Mouse (Mus musculus) MEL (cell line): ENCODE data around the gene Fam196b. TPM values are rescaled to one million over a fixed set of nuclear protein-coding genes. Genes with fewer than 3 reads are reported as not detected.

ENCODE experiments used
- DNase-seq: peaks from one replicate; pipeline ENCODE4 v3.0.0; 2011; ENCODE audit warnings: low read depth, low spot score
- H3K27ac ChIP-seq: 2 replicates; pipeline ENCODE4 v1.5.1; 2012; ENCODE audit warnings: low read depth, mild to moderate bottlenecking, control low read depth, low read length, moderate library complexity; ENCODE audit not compliant: control insufficient read depth
- H3K27me3 ChIP-seq, 2 experiments: fragments of 150-350 bp in 1 of 2; sonication (generic) in 1 of 2; 2 replicates each; pipeline ENCODE4 v1.6.1; 2012; ENCODE audit warnings: low read length in 2 of 2, mild to moderate bottlenecking in 2 of 2, improper control_type of control experiment in 1 of 2, moderate library complexity in 1 of 2; ENCODE audit not compliant: insufficient read depth in 2 of 2, control insufficient read depth in 1 of 2
- H3K36me3 ChIP-seq, 2 experiments: 2 replicates each; pipeline ENCODE4 v1.6.1; 2012 to 2014; ENCODE audit warnings: low read length in 2 of 2, improper control_type of control experiment in 1 of 2, inconsistent platforms in 1 of 2, mild to moderate bottlenecking in 1 of 2; ENCODE audit not compliant: insufficient read depth in 2 of 2, control insufficient read depth in 1 of 2
- H3K4me1 ChIP-seq, 2 experiments: fragments of 150-350 bp in 1 of 2; sonication (generic) in 1 of 2; 2 replicates each; pipeline ENCODE4 v1.6.1; 2012; ENCODE audit warnings: low read length in 2 of 2, improper control_type of control experiment in 1 of 2, mild to moderate bottlenecking in 1 of 2; ENCODE audit not compliant: insufficient read depth in 2 of 2, control insufficient read depth in 1 of 2
- H3K4me3 ChIP-seq, 2 experiments: fragments of 150-350 bp in 1 of 2; sonication (generic) in 1 of 2; 2 replicates each; pipeline ENCODE4 v1.5.1; 2012; ENCODE audit warnings: low read depth in 2 of 2, low read length in 2 of 2, mild to moderate bottlenecking in 2 of 2, moderate library complexity in 2 of 2, control low read depth in 1 of 2, improper control_type of control experiment in 1 of 2; ENCODE audit not compliant: control insufficient read depth in 1 of 2, insufficient read depth in 1 of 2
- H3K79me2 ChIP-seq: 2 replicates; pipeline ENCODE4 v1.6.1; 2012; ENCODE audit warnings: mild to moderate bottlenecking, low read length, moderate library complexity; ENCODE audit not compliant: control insufficient read depth, poor library complexity, insufficient read depth
- H3K9ac ChIP-seq: 2 replicates; pipeline ENCODE4 v1.6.1; 2012; ENCODE audit warnings: low read depth, mild to moderate bottlenecking, control low read depth, low read length, moderate library complexity; ENCODE audit not compliant: control insufficient read depth, poor library complexity, severe bottlenecking
- H3K9me3 ChIP-seq: fragments of 150-350 bp; sonication (generic); replicated peaks from 2 replicates; pipeline ENCODE4 v1.6.1; 2012; ENCODE audit warnings: mild to moderate bottlenecking, low read length, improper control_type of control experiment, moderate library complexity; ENCODE audit not compliant: insufficient read depth
- BHLHE40 ChIP-seq: IDR thresholded peaks from 2 replicates; pipeline ENCODE4 v1.6.1; 2012; ENCODE audit warnings: low read depth, mild to moderate bottlenecking, inconsistent platforms, low read length, improper control_type of control experiment, borderline replicate concordance
- CHD1 ChIP-seq: IDR thresholded peaks from 2 replicates; pipeline ENCODE4 v1.6.1; 2012; ENCODE audit warnings: low read depth, mild to moderate bottlenecking, inconsistent platforms, low read length, improper control_type of control experiment
- CHD2 ChIP-seq: IDR thresholded peaks from 2 replicates; pipeline ENCODE4 v1.6.1; 2011; ENCODE audit warnings: low read length, improper control_type of control experiment
- ELF1 ChIP-seq: IDR thresholded peaks from 2 replicates; pipeline ENCODE4 v1.6.1; 2014; ENCODE audit warnings: low read depth, mild to moderate bottlenecking, inconsistent platforms, low read length, improper control_type of control experiment, moderate library complexity
- ETS1 ChIP-seq: IDR thresholded peaks from 2 replicates; pipeline ENCODE4 v1.6.1; 2012; ENCODE audit warnings: low read depth, mild to moderate bottlenecking, inconsistent platforms, low read length, improper control_type of control experiment, moderate library complexity
- GABPA ChIP-seq: IDR thresholded peaks from 2 replicates; pipeline ENCODE4 v1.6.1; 2012; ENCODE audit warnings: low read depth, mild to moderate bottlenecking, inconsistent platforms, low read length, improper control_type of control experiment, moderate library complexity
- GATA1 ChIP-seq: IDR thresholded peaks from 2 replicates; pipeline ENCODE4 v1.6.1; 2011; ENCODE audit warnings: low read depth, low read length, improper control_type of control experiment
- JUND ChIP-seq: IDR thresholded peaks from 2 replicates; pipeline ENCODE4 v1.6.1; 2011; ENCODE audit warnings: low read depth, mild to moderate bottlenecking, improper control_type of control experiment, low read length
- KAT2A ChIP-seq: conservative IDR thresholded peaks from 2 replicates; pipeline ENCODE4 v1.6.1; 2012; ENCODE audit warnings: low read depth, low read length, improper control_type of control experiment, inconsistent platforms
- MAFK ChIP-seq: IDR thresholded peaks from 2 replicates; pipeline ENCODE4 v1.6.1; 2011; ENCODE audit warnings: low read depth, mild to moderate bottlenecking, low read length, improper control_type of control experiment, borderline replicate concordance
- MAX ChIP-seq: IDR thresholded peaks from 2 replicates; pipeline ENCODE4 v1.6.1; 2011; ENCODE audit warnings: low read length, improper control_type of control experiment
- MEF2A ChIP-seq: IDR thresholded peaks from 2 replicates; pipeline ENCODE4 v1.6.1; 2014; ENCODE audit warnings: low read depth, mild to moderate bottlenecking, inconsistent platforms, low read length, improper control_type of control experiment; ENCODE audit not compliant: poor library complexity, insufficient replicate concordance, severe bottlenecking; ENCODE audit errors: extremely low read depth
- MYB ChIP-seq: IDR thresholded peaks from 2 replicates; pipeline ENCODE4 v1.6.1; 2011; ENCODE audit warnings: mild to moderate bottlenecking, low read depth, low read length, improper control_type of control experiment
- MYC ChIP-seq: IDR thresholded peaks from 2 replicates; pipeline ENCODE4 v1.6.1; 2011; ENCODE audit warnings: low read depth, mild to moderate bottlenecking, low read length, improper control_type of control experiment, moderate library complexity
- NELFE ChIP-seq: IDR thresholded peaks from 2 replicates; pipeline ENCODE4 v1.6.1; 2011; ENCODE audit warnings: low read depth, low read length, improper control_type of control experiment
- POLR2A ChIP-seq, 2 experiments: IDR thresholded peaks; 2 replicates each; pipeline ENCODE4 v1.6.1; 2011 to 2012; ENCODE audit warnings: low read length in 2 of 2, mild to moderate bottlenecking in 2 of 2, control low read depth in 1 of 2, improper control_type of control experiment in 1 of 2, low read depth in 1 of 2, moderate library complexity in 1 of 2; ENCODE audit not compliant: control insufficient read depth in 1 of 2, insufficient read depth in 1 of 2, poor library complexity in 1 of 2
- SIN3A ChIP-seq: IDR thresholded peaks from 2 replicates; pipeline ENCODE4 v1.6.1; 2012; ENCODE audit warnings: low read length, improper control_type of control experiment, inconsistent platforms
- TAL1 ChIP-seq: IDR thresholded peaks from 2 replicates; pipeline ENCODE4 v1.6.1; 2012; ENCODE audit warnings: mild to moderate bottlenecking, inconsistent platforms, low read length, moderate library complexity, mixed read lengths
- TBP ChIP-seq: IDR thresholded peaks from 2 replicates; pipeline ENCODE4 v1.8.0; 2011; ENCODE audit warnings: low read depth, low read length, improper control_type of control experiment
- TCF12 ChIP-seq: IDR thresholded peaks from 2 replicates; pipeline ENCODE4 v1.6.1; 2014; ENCODE audit warnings: low read depth, mild to moderate bottlenecking, inconsistent platforms, low read length, improper control_type of control experiment, moderate library complexity
- UBTF ChIP-seq: IDR thresholded peaks from 2 replicates; pipeline ENCODE4 v1.6.1; 2012; ENCODE audit warnings: low read depth, mild to moderate bottlenecking, inconsistent platforms, low read length, improper control_type of control experiment, moderate library complexity, borderline replicate concordance; ENCODE audit not compliant: insufficient read depth
- USF1 ChIP-seq: IDR thresholded peaks from 2 replicates; pipeline ENCODE4 v1.6.1; 2014; ENCODE audit warnings: low read depth, mild to moderate bottlenecking, inconsistent platforms, low read length, improper control_type of control experiment, moderate library complexity
- ZC3H11A ChIP-seq: IDR thresholded peaks from 2 replicates; pipeline ENCODE4 v1.6.1; 2012; ENCODE audit warnings: low read depth, mild to moderate bottlenecking, inconsistent platforms, low read length, improper control_type of control experiment
- ZKSCAN1 ChIP-seq: IDR thresholded peaks from 2 replicates; pipeline ENCODE4 v1.6.1; 2012; ENCODE audit warnings: low read depth, mild to moderate bottlenecking, inconsistent platforms, low read length, improper control_type of control experiment, moderate library complexity
- ZNF384 ChIP-seq: IDR thresholded peaks from 2 replicates; pipeline ENCODE4 v1.6.1; 2012; ENCODE audit warnings: low read depth, mild to moderate bottlenecking, inconsistent platforms, low read length, improper control_type of control experiment
- polyA plus RNA-seq, 2 experiments: library from polyadenylated mRNA; stranded (reverse) in 1 of 2; unstranded in 1 of 2; fragments of >175 nt in 1 of 2; fragments of >200 nt in 1 of 2; gene quantifications; 2 replicates each; pipeline versions ENCODE4 v1.2.1 to v1.2.4; 2012; ENCODE audit warnings: low replicate concordance in 2 of 2, low read depth in 1 of 2; ENCODE audit not compliant: insufficient read length in 2 of 2, insufficient read depth in 1 of 2, missing spikeins in 1 of 2
- total RNA-seq: library from RNA; depleted of rRNA; stranded (reverse); fragments of 300-350 nt; gene quantifications from 2 replicates; pipeline ENCODE4 v1.2.3, GENCODE M21; 2012

The Fam196b gene
- total and polyA plus RNA-seq, 3 experiments, result 0.10 to 0.23 TPM; not detected in 1

GRCm38 (mm10) chr11:34430940-34431339 lies 116.3 kb downstream of the Fam196b start:
- DNase-seq, result no peak
- H3K27me3 ChIP-seq, result no peaks in the 10 kb centered on the region
- no peaks in the 10 kb centered on the region for H3K79me2 ChIP-seq
- peaks cover 0 to 11% of the 10 kb centered on the region in 2 experiments; a peak in 2 of 4 replicates for H3K36me3 ChIP-seq
- no peaks in the 10 kb centered on the region; the same call in 1 of the 2 replicates for H3K9me3 ChIP-seq
- H3K27ac ChIP-seq, result no peak overlapping the region
- TF ChIP-seq MEF2A (no peak), KAT2A (no peak), MYC (no peak), MYB (no peak), ELF1 (no peak), ZKSCAN1 (no peak)
- H3K9ac ChIP-seq, result no peak overlapping the region
- H3K4me3 ChIP-seq, result no peak overlapping the region
- H3K4me1 ChIP-seq, result no peaks in the 10 kb centered on the region

DNA sequence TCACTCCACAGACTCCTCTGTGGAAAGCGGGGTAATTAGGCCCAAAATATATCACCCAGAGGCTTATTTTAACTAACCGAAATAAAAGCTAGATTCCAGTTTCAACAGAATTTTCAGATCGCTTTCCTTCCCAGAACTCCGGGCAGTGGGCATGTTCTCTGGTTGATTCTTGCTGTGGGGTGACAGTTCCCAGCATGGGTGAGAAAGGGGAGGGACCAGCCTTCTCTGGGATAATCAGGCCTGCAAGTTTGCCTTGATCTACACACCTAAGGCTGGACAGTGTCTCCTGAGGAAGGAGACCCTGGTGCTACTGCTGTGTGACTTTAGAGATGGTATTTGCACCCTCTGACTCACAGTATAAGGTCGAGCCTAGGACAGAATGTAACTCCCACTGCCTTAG lies 116.7 kb downstream of the Fam196b start:
- Histone ChIP-seq H3K36me3 (peaks cover 0 to 11% of the 10 kb centered on the region in 2 experiments; a peak in 2 of 4 replicates), H3K4me1 (no peaks in the 10 kb centered on the region), H3K79me2 (no peaks in the 10 kb centered on the region), H3K4me3 (no peak overlapping the region), H3K27ac (no peak overlapping the region), H3K27me3 (no peaks in the 10 kb centered on the region), H3K9ac (no peak overlapping the region), H3K9me3 (no peaks in the 10 kb centered on the region; the same call in 1 of the 2 replicates)
- no peak for DNase-seq
- TF ChIP-seq USF1 (no peak), ETS1 (no peak), TBP (no peak), POLR2A (IDR thresholded peaks at IDR 0.05; ENCODE audit: control insufficient read depth in 1 of 2, insufficient read depth in 1 of 2, low read depth in 1 of 2, low read length in 2 of 2, poor library complexity in 1 of 2) (no peak), TAL1 (no peak), GATA1 (no peak), SIN3A (no peak), ZC3H11A (no peak), NELFE (no peak)

DNA sequence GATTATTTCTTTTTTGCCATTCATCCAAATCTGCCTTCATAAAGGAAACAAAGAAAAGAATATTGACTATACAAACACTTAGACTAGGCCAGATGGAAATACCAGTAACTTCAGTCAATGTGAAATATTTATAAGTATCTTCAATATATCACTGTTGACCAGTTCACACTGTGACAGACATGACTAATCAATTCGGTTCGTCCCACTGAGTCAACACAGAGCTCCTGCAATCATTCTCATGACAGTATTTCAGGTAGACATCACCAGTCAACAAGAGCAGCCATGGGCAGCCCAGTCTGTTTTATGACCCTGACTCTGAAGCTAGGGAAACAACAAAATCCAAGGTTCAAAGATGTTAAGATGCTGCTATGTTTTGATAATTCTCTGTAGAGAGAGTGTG lies 117.4 kb downstream of the Fam196b start:
- Histone ChIP-seq H3K79me2 (no peaks in the 10 kb centered on the region), H3K4me3 (no peak overlapping the region), H3K9me3 (no peaks in the 10 kb centered on the region; the same call in 1 of the 2 replicates), H3K4me1 (no peaks in the 10 kb centered on the region), H3K9ac (no peak overlapping the region), H3K27ac (no peak overlapping the region), H3K27me3 (no peaks in the 10 kb centered on the region), H3K36me3 (peaks cover 0 to 11% of the 10 kb centered on the region in 2 experiments; a peak in 2 of 4 replicates)
- no peak for DNase-seq
- TF ChIP-seq TCF12 (no peak), ZNF384 (no peak), JUND (no peak), MAX (no peak), GABPA (no peak), CHD1 (no peak), UBTF (no peak), MEF2A (no peak), POLR2A (IDR thresholded peaks at IDR 0.05; ENCODE audit: control insufficient read depth in 1 of 2, insufficient read depth in 1 of 2, low read depth in 1 of 2, low read length in 2 of 2, poor library complexity in 1 of 2) (no peak), BHLHE40 (no peak), ZKSCAN1 (no peak), CHD2 (no peak), MAFK (no peak)
